Mouse (Mus musculus): ENCODE results near the gene Sae1. TPM values are rescaled to one million over a fixed set of nuclear protein-coding genes. Genes with fewer than 3 reads are reported as not detected.

The Sae1 gene
- polyA plus RNA-seq, 1 experiment from 2014 or later, result 224 TPM

Other genes with a start within 250 kb of the Sae1 start
- 98.4 and 121 TPM in 2 replicates for gene Meis3, start 212.7 kb downstream of the Sae1 start, polyA plus RNA-seq (2014; fragmentation: Nextera tagmentation; extraction: Ambion mirVana)
- gene Dhx34, start 165.8 kb downstream of the Sae1 start, polyA plus RNA-seq (2014; fragmentation: Nextera tagmentation; extraction: Ambion mirVana), result 7.8 and 9.9 TPM in 2 replicates
- gene C5ar2, start 143.7 kb downstream of the Sae1 start, polyA plus RNA-seq (2014; fragmentation: Nextera tagmentation; extraction: Ambion mirVana), result 0.13 TPM in 1 of 2 replicates, not detected in the other
- gene C5ar1, start 128.3 kb downstream of the Sae1 start, polyA plus RNA-seq (2014; fragmentation: Nextera tagmentation; extraction: Ambion mirVana), result 2.1 and 2.8 TPM in 2 replicates
- gene Inafm1, start 114.2 kb downstream of the Sae1 start, polyA plus RNA-seq (2014; fragmentation: Nextera tagmentation; extraction: Ambion mirVana), result 51.3 and 51.6 TPM in 2 replicates
- gene Ccdc9, start 101.0 kb downstream of the Sae1 start, polyA plus RNA-seq (2014; fragmentation: Nextera tagmentation; extraction: Ambion mirVana), result 17.0 TPM in 2 replicates
- gene Bbc3, start 79.4 kb downstream of the Sae1 start, polyA plus RNA-seq (2014; fragmentation: Nextera tagmentation; extraction: Ambion mirVana), result 20.3 and 21.0 TPM in 2 replicates
- 14.4 and 17.0 TPM in 2 replicates for gene Zc3h4, start 13.1 kb upstream of the Sae1 start, polyA plus RNA-seq (2014; fragmentation: Nextera tagmentation; extraction: Ambion mirVana)
- gene Tmem160, start 65.0 kb upstream of the Sae1 start, polyA plus RNA-seq (2014; fragmentation: Nextera tagmentation; extraction: Ambion mirVana), result 64.3 and 75.4 TPM in 2 replicates
- gene Npas1, start 89.9 kb upstream of the Sae1 start, polyA plus RNA-seq (2014; fragmentation: Nextera tagmentation; extraction: Ambion mirVana), result 2.2 and 4.4 TPM in 2 replicates
- 39.7 and 41.6 TPM in 2 replicates for gene Arhgap35, start 227.2 kb upstream of the Sae1 start, polyA plus RNA-seq (2014; fragmentation: Nextera tagmentation; extraction: Ambion mirVana)